Mouse (Mus musculus) hindbrain, embryonic 12.5 days (tissue): Measurements from ENCODE around the gene Il15ra. TPM values are rescaled to one million over a fixed set of nuclear protein-coding genes. Genes with fewer than 3 reads are reported as not detected.
A peak's percentile ranks its signal among the peaks of the same experiment; 100 is the strongest.
"Not testable (repeated sequence)": the region's sequence is repeated elsewhere in the genome, so short reads cannot be mapped to it uniquely, and the experiment has no call there.

Experiments used
- ATAC-seq: fragments of 200-750 bp; cut with Nextera tagmentation; 2 replicates; pipeline ENCODE4 v1.8.0; 2017; ENCODE audit warnings: moderate TSS enrichment; ENCODE audit not compliant: low FRiP score
- H3K27ac ChIP-seq: fragments of 300-500 bp; sonication (generic); 2 replicates; pipeline ENCODE4 v1.5.1; 2016; ENCODE audit warnings: mild to moderate bottlenecking
- H3K27me3 ChIP-seq: fragments of 300-500 bp; sonication (generic); 2 replicates; pipeline ENCODE4 v1.6.1; 2016; ENCODE audit warnings: mild to moderate bottlenecking
- H3K36me3 ChIP-seq: fragments of 300-500 bp; sonication (generic); 2 replicates; pipeline ENCODE4 v1.6.1; 2016; ENCODE audit warnings: mild to moderate bottlenecking
- H3K4me1 ChIP-seq: fragments of 300-500 bp; sonication (generic); 2 replicates; pipeline ENCODE4 v1.6.1; 2016
- H3K4me2 ChIP-seq: fragments of 300-500 bp; sonication (generic); replicated peaks from 2 replicates; pipeline ENCODE4 v1.6.1; 2016; ENCODE audit warnings: mild to moderate bottlenecking
- H3K4me3 ChIP-seq: fragments of 300-500 bp; sonication (generic); 2 replicates; pipeline ENCODE4 v1.5.1; 2016; ENCODE audit warnings: mild to moderate bottlenecking
- H3K9ac ChIP-seq: fragments of 300-500 bp; sonication (generic); 2 replicates; pipeline ENCODE4 v1.6.1; 2016; ENCODE audit warnings: mild to moderate bottlenecking, moderate library complexity
- H3K9me3 ChIP-seq: fragments of 300-500 bp; sonication (generic); replicated peaks from 2 replicates; pipeline ENCODE4 v1.6.1; 2016; ENCODE audit warnings: mild to moderate bottlenecking
- WGBS: fragments of 180-500 bp; shearing (Covaris S2); methylation state at CpG from one replicate; pipeline ENCODE4 v1.1.7; 2016; 5-methylcytosine and 5-hydroxymethylcytosine counted together
- polyA plus RNA-seq: library from polyadenylated mRNA; unstranded; fragments of >200 nt; fragmentation: Nextera tagmentation; extraction: Ambion mirVana; gene quantifications from 2 replicates; pipeline ENCODE4 v1.2.1, GENCODE M21; 2016

The Il15ra gene
- polyA plus RNA-seq, 1 experiment from 2014 or later = 0.74 TPM

DNA sequence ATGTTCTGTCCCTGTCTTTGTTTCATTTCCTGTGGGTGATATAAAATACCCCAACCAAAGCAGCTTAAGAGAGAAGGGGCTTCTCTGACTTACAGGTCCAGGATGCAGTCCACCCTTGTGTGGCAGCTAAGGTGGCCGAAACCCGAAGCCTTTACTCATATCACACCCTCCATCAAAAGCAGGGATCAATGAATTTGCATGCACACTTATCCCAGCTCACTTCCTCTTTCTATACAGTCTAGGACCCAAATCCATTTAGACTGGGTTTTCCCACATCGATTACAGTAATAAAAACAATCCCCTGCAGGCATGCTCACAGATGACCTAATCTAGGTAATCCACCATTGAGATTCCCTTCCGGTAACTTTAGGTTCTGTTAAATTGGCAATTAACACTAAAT lies 18.6 kb upstream of the Il15ra start:
- WGBS = 88% methylated on average over 4 of the region's 4 CpGs
- Histone ChIP-seq H3K27me3 (no peaks in the 10 kb centered on the region), H3K4me2 (no peak overlapping the region), H3K27ac (no peak overlapping the region), H3K4me1 (no peaks in the 10 kb centered on the region), H3K36me3 (no peaks in the 10 kb centered on the region), H3K9ac (no peak overlapping the region), H3K4me3 (no peak overlapping the region), H3K9me3 (no peaks in the 10 kb centered on the region)
- no peak for ATAC-seq

DNA sequence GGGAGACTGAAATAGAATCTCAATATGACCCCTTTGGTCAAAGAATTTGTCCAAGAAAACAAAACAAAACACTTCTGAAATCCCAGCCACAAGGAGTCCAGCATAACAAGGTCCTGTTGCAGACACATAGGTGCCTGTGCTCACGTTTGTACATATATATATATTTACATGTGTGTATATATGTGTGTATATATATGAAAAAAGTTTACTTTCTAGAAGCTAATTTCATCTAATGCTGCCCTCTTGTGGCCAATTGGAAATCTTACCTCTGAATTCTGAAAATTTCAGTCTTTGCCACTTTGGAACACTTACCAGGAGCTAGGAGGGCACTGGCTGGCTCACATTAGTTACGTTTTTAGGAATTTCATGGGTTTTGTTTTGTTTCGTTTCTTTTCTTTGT lies 17.7 kb upstream of the Il15ra start:
- Histone ChIP-seq H3K4me1 (no peaks in the 10 kb centered on the region), H3K36me3 (no peaks in the 10 kb centered on the region), H3K9ac (no peak overlapping the region), H3K27ac (no peak overlapping the region), H3K4me2 (no peak overlapping the region), H3K27me3 (no peaks in the 10 kb centered on the region), H3K9me3 (no peaks in the 10 kb centered on the region), H3K4me3 (no peak overlapping the region)
- ATAC-seq = no peak
- WGBS = 28% methylated on average over 3 of the region's 3 CpGs

DNA sequence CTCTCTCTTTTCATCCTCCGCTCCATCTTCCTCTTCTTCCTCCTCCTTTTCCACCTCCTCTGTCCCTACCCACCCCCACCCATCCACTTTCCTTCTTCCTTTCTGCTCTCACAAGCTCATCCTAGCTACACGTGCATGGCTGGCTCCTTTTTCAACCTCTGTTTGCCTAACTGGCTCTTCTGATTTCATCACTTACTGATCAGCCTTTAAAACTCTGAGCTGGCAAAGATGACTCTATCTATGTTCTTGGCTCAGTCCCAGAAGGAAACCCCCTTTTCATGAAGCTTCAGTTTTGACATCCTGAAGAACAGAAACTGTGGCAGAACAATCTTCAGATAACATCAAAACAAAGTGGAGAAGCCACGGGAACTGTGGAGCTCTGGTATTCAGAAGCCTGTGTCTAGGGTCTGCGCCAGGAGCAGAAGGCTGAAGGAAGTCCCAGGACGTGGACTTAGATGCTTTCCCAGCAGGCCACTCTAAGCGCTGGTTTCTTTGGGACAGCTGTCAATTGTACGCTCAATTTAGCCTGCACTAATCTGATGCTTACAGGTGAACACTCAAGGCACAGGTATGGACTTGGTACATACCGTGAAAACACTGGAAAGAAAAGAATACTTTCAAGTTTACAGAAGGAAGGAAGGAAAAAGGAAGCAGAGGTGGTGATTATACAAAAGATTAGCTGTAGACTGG lies 14.7 kb upstream of the Il15ra start:
- ATAC-seq = no peak

DNA sequence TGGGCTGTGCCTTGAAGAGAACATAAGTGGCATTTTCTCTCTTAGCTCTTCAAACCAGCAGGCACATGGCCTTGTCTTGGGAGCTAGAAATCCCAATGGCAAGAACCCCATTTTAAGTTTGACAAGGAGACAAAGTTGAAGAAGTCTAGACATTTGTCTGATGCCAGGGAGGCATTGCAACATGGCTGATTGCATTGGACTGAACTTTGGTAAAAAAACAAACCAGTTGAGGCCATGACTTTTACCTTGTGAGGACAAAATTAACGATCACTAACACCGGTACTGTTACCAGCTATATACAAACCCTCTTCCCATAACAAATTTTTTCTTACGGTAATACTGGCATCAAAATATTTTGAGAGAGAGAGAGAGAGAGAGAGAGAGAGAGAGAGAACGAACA lies 11.7 kb upstream of the Il15ra start:
- Histone ChIP-seq H3K36me3 (no peaks in the 10 kb centered on the region), H3K27ac (no peak overlapping the region), H3K27me3 (no peaks in the 10 kb centered on the region), H3K9me3 (no peaks in the 10 kb centered on the region), H3K4me3 (no peak overlapping the region), H3K4me2 (no peak overlapping the region), H3K4me1 (no peaks in the 10 kb centered on the region), H3K9ac (no peak overlapping the region)
- no peak for ATAC-seq
- WGBS = 93% methylated on average over 4 of the region's 4 CpGs

More for the DNA sequence above, 14.7 kb upstream of the Il15ra start:
- H3K36me3 ChIP-seq = no peaks in the 10 kb centered on the region
- H3K9me3 ChIP-seq = no peaks in the 10 kb centered on the region
- no peak overlapping the region for H3K4me3 ChIP-seq
- H3K4me1 ChIP-seq = no peaks in the 10 kb centered on the region
- WGBS = 78% methylated on average over 8 of the region's 8 CpGs
- H3K9ac ChIP-seq = no peak overlapping the region
- no peak overlapping the region for H3K4me2 ChIP-seq
- no peaks in the 10 kb centered on the region for H3K27me3 ChIP-seq
- no peak overlapping the region for H3K27ac ChIP-seq

DNA sequence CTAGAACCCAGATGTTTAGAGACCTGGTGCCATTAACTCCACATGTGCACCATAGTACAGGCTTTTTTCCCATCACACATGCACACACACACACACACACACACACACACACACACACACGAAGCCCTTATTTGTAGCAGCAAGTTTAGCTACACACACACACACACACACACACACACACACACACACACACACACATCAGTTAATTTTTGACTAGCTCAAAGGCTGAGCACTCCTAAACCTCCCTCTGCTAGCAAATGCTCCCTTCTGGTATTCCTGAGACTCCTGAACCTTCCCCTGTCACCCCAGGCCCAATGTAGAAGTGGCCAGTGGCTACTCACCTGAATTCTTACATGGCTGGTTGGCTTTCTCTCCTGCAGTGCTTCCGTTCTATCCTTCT lies 11.0 kb upstream of the Il15ra start:
- no peak overlapping the region for H3K4me2 ChIP-seq
- WGBS = 96% methylated on average over 2 of the region's 2 CpGs
- no peak overlapping the region for H3K9ac ChIP-seq
- H3K4me1 ChIP-seq = no peaks in the 10 kb centered on the region
- no peaks in the 10 kb centered on the region for H3K9me3 ChIP-seq
- H3K4me3 ChIP-seq = no peak overlapping the region
- H3K27me3 ChIP-seq = no peaks in the 10 kb centered on the region
- H3K36me3 ChIP-seq = no peaks in the 10 kb centered on the region
- ATAC-seq = no peak
- H3K27ac ChIP-seq = no peak overlapping the region

DNA sequence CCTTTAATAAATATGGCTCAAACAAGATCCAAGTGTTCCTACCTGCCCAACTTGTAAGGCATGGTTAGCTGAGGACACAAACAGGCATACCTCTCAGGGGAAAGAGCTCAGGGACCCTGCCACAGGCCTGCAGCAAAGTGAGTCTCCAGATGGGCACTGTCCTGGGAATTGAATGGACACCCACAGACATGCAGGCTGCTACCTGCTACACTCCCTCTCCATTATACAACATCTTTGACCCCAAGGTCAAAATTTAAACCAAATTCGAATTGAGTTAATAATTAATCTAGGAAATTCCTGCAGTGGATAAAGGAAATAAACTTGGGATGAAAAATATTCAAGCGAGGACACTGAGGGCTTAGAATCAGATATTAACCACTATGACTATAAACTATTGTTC lies 9.2 kb upstream of the Il15ra start:
- H3K27ac ChIP-seq = no peak overlapping the region
- ATAC-seq = no peak
- no peaks in the 10 kb centered on the region for H3K9me3 ChIP-seq
- WGBS = 70% methylated on average over 2 of the region's 2 CpGs
- H3K36me3 ChIP-seq = no peaks in the 10 kb centered on the region
- no peak overlapping the region for H3K4me2 ChIP-seq
- no peak overlapping the region for H3K9ac ChIP-seq
- H3K4me3 ChIP-seq = no peak overlapping the region
- H3K4me1 ChIP-seq = no peaks in the 10 kb centered on the region
- no peaks in the 10 kb centered on the region for H3K27me3 ChIP-seq

DNA sequence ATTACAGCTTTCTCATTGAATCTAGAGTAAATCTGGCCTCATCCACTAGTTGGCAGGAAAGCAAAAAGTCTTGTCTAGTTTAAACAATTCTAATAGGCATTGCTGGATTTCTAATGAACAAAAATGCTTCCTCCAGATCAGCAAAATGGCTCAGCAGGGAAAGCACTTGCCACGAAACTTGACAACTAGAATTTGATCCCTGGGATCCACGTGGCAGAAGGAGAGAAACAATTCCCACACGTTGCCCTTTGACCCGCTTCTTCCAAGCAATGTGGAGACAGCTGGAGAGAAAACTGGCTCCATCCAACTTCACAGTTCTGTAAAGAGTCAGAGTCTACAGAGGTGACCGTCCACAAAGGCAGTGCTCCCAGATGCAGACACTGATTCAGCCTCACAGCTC lies 6.1 kb upstream of the Il15ra start:
- H3K27ac ChIP-seq = no peak overlapping the region
- ATAC-seq = no peak
- H3K4me2 ChIP-seq = no peak overlapping the region
- no peaks in the 10 kb centered on the region for H3K27me3 ChIP-seq
- H3K9me3 ChIP-seq = no peaks in the 10 kb centered on the region
- no peak overlapping the region for H3K4me3 ChIP-seq
- H3K9ac ChIP-seq = no peak overlapping the region
- no peaks in the 10 kb centered on the region for H3K4me1 ChIP-seq
- H3K36me3 ChIP-seq = no peaks in the 10 kb centered on the region
- 44% methylated on average over 5 of the region's 5 CpGs for WGBS

DNA sequence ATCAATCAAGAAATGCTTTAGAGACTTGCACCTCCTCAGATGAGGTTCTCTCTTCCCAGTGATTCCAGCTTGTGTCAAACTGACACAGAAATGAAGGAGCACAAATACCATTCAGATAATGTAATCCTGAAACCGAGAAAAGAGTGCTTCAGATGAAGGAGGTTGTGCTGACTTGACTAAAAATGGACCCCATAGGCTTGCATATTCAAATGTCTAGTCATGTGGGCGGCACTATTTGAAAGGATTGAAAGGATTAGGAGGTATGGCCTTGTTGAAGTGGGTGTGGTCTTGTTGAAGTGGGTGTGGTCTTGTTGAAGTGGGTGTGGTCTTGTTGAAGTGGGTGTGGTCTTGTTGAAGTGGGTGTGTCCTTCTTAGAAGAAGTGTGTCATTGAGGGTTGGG lies 5.2 kb upstream of the Il15ra start:
- no peaks in the 10 kb centered on the region for H3K36me3 ChIP-seq
- no peak overlapping the region for H3K27ac ChIP-seq
- no peak overlapping the region for H3K9ac ChIP-seq
- 79% methylated on average over 2 of the region's 2 CpGs for WGBS
- H3K27me3 ChIP-seq = no peaks in the 10 kb centered on the region; the same call in 1 of the 2 replicates
- no peak overlapping the region for H3K4me3 ChIP-seq
- H3K4me2 ChIP-seq = no peak overlapping the region
- no peak for ATAC-seq
- no peaks in the 10 kb centered on the region for H3K9me3 ChIP-seq
- no peaks in the 10 kb centered on the region for H3K4me1 ChIP-seq

DNA sequence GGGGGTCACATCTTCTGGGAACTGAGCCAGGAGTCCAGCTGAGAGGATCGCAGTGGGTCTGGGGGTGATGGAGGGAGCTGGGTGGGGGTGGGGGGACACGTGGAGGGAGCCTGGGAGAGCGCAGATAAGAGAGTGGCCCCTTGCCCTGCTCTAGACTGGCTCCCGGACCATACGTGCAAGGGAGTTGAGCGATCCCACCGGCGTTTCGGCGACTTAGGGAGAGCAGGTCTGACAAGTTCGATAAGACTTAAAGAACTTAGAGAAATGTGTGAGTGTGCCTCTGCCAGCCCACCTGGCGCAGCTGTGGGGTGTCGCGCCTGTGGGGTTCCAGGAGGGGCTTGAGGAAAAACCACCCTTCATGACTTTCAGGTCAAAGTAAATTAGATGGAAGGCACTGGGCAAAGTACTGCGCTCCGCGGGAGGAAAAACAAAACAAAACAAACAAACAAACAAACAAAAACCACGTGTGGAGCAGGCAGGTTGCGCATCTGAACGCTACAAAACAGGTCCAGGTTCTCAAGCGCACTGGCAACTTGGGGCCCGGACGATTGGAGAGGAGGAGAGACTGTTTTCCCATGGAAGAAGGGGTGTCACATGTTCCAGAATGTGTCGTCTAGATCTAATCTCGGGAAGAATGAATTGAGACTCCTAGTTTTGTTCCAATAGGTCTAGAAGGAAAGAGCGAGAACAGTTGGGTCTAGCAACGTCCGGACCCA lies 1.1 kb downstream of the Il15ra start:
- Histone ChIP-seq H3K27me3 (peaks cover 37% of the 10 kb centered on the region), H3K4me3 (peak overlapping the region; percentile 55), H3K4me1 (peaks cover 12% of the 10 kb centered on the region), H3K27ac (no peak overlapping the region), H3K9ac (peak overlapping the region; percentile 64), H3K36me3 (no peaks in the 10 kb centered on the region), H3K4me2 (peak overlapping the region; percentile 100), H3K9me3 (no peaks in the 10 kb centered on the region)
- WGBS = 5% methylated on average over 28 of the region's 28 CpGs
- peak; percentile 66 for ATAC-seq

DNA sequence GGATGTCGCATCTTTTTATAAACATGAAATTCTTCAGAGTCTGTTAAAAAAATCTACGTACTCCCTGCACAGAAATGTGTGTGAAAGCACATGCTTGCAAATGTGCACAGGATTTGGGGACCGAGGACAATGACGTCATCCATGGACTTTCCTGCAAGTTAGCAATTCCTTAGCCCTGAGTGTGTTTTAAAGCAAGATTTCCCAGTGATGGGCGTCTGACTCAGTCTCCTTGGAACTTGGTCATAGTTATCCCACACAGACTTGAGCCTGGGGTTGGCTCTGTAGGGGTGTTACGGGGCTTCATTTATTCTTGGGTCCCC lies 1.6 kb downstream of the Il15ra start:
- peaks cover 12% of the 10 kb centered on the region for H3K4me1 ChIP-seq
- ATAC-seq = no peak
- H3K36me3 ChIP-seq = no peaks in the 10 kb centered on the region
- H3K9me3 ChIP-seq = no peaks in the 10 kb centered on the region
- no peak overlapping the region for H3K9ac ChIP-seq
- peaks cover 37% of the 10 kb centered on the region for H3K27me3 ChIP-seq
- no peak overlapping the region for H3K4me3 ChIP-seq
- peak overlapping the region; percentile 100 for H3K4me2 ChIP-seq
- no peak overlapping the region for H3K27ac ChIP-seq
- 43% methylated on average over 6 of the region's 6 CpGs for WGBS

DNA sequence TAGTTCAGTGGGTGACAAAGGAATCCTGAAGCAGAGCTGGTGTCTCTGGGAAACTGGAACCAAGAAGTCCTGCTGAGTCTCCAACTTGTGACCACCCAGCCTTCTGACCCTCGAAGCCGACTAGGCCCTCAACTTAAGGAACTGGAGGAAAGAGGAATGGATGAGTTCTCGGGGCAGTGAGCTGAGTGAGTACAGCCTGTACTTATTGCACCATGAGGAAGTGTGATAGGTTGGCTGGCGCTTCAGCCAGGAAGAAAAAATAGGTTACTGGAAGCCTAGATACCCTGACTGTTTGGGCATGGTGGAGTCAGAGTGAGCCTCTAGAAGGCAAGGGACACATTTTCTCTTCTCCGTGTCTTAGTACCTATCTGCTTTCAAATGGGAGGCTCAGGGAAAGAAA lies 3.4 kb downstream of the Il15ra start:
- Histone ChIP-seq H3K36me3 (no peaks in the 10 kb centered on the region), H3K4me2 (no peak overlapping the region), H3K9me3 (no peaks in the 10 kb centered on the region), H3K9ac (no peak overlapping the region), H3K27ac (no peak overlapping the region), H3K4me3 (no peak overlapping the region), H3K4me1 (peaks cover 12% of the 10 kb centered on the region), H3K27me3 (peaks cover 37% of the 10 kb centered on the region)
- WGBS = 81% methylated on average over 5 of the region's 5 CpGs
- no peak for ATAC-seq

DNA sequence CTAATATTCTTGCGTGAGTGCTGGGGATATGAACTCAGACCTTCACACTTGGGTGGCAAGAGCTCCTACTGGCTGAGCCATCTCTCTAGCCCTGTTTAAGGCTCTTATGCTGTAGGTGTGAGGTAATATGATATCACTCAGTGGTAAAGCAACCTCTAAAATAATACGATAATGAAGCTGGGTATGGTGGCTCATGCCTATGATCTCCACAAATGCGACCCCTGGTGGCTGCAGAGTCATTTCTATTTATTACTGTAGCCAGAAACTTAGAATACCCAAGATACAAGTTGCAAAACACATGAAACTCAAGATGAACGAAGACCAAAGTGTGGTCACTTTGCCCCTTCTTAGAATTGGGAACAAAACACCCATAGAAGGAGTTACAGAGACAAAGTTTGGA lies 5.0 kb downstream of the Il15ra start:
- ATAC-seq, H3K27ac ChIP-seq, H3K9me3 ChIP-seq, H3K36me3 ChIP-seq, H3K9ac ChIP-seq, H3K4me3 ChIP-seq, H3K4me2 ChIP-seq: not testable (repeated sequence)
- WGBS = 56% methylated on average over 4 of the region's 4 CpGs
- Histone ChIP-seq H3K4me1 (peaks cover 11% of the 10 kb centered on the region), H3K27me3 (peaks cover 36% of the 10 kb centered on the region)

DNA sequence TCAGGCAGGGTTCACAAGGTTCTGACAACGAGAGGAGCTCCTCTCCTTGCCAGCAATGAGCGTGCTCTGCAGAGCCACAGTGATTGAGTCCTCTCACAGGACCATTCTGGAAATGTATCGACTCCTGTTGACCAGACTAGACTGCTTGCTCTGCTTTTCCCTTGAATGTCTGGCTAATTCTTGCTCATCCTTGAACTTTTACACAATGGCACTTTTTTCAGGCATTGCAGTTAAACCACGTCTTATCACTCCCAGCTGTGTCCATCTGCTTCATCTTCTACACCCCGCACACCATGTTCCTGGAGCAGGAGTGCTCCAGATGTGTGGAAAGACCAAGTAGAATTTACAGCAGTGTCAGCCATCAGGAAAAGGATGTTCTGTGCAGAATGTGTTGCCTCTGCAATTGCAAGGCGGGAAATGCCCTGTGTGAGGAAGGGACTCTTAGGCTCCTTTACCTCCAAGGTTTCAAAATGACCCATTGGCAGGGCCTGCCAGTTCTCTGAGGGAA lies 7.4 kb downstream of the Il15ra start:
- no peaks in the 10 kb centered on the region for H3K36me3 ChIP-seq
- H3K9me3 ChIP-seq = no peaks in the 10 kb centered on the region
- H3K27ac ChIP-seq = no peak overlapping the region
- no peak for ATAC-seq
- no peak overlapping the region for H3K9ac ChIP-seq
- H3K4me1 ChIP-seq = no peaks in the 10 kb centered on the region
- H3K4me2 ChIP-seq = no peak overlapping the region
- WGBS = 86% methylated on average over 6 of the region's 6 CpGs
- H3K27me3 ChIP-seq = peaks cover 12% of the 10 kb centered on the region
- H3K4me3 ChIP-seq = no peak overlapping the region
